Mouse (Mus musculus) neural tube, embryonic 10.5 days (tissue): ENCODE results near the gene Tlr4.

ENCODE experiments used
- DNase-seq: peaks from one replicate; pipeline ENCODE4 v3.0.0-alpha.2; 2017; ENCODE audit warnings: low spot score; ENCODE audit errors: extremely low spot score

Gene Tlr4

DNA sequence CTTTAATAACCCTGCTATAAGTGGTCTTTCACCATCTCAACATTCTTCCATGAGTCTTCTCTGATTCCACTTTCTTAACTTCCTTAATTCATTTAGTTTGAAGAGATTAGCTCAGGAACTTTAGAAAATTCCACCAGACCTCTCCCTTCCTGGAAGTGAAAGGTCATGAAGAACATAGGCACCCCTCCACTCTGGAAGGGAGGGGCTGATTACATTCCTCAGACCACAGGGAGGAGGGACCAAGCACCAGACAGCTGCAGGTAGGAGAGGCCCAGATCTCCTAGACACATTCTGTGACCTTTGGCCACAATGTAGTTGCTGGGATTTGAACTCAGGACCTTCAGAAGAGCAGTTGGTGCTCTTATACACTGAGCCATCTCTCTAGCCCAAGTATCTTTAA lies 72.7 kb downstream of the Tlr4 start:
- DNase-seq = no peak

DNA sequence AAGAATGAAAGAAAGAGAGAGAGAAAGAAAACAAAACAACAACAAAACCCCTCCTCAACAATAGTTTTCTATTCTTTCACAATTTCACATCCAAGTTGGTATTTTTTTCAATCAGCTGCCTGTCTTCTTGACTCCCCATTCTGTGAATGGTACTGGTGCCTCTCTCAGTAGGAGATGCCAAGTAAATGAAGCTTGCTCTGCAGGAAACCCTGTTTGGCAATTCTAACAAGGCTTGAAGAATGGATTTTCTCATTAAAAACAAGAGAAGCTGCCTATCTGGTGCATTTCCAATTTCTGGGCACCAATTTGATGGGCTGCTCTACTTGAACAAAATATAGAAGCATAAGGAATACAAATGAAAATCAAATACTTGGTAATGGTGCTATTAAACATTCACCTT lies 74.1 kb downstream of the Tlr4 start:
- DNase-seq = no peak

DNA sequence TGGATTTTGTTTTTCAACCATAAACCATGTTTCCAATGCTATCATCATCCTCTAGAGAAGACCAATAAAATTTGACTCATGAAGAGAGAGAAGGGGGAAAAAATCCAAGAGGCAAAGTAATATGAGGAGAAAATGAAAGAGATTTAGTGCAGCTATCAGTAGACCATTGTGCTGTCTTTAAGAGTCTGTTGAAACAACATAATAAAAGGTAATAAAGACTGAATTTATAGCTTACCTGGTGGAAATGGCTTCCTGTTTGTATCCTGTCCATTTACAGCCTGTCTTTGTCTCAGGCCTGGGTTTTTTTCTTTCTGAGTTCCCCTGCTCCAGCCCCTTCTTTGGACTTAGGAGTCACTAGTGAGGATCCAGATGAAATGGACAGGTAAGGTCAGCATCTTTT lies 81.0 kb downstream of the Tlr4 start:
- no peak for DNase-seq

DNA sequence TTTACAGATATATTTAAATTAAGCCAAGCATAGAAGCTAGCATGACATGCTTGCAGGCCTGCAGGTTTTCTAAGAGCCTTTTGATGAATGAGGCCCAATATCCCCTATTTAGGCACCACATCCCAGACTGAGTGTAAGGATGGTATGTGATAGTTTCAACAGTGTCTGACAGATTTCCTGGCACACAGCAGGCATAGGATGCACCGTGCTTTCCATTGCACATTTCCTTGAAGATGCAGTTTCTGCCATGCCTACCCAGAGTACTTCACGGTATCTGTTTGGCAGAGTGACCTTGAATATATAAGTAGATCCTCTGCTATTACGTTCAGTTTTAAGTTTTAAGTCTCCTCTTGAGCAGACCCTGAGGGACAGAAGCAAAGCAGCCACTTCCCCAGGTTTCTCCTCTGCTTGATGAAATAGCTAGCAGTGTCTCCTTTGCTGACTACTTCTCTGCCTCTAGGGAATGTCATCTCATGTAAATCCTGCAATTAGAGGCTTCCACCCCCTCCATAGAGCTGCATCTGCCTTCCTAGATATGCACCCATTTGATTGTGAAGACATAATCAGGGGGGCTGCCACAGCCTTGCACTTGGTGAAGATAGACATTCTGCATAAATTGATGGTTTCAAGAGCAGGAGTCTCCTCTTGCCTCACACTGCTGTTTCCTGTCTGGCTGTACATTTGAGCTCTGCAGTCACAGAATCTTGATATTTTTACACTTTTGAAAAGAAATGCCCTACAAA lies 92.4 kb downstream of the Tlr4 start:
- DNase-seq = no peak

DNA sequence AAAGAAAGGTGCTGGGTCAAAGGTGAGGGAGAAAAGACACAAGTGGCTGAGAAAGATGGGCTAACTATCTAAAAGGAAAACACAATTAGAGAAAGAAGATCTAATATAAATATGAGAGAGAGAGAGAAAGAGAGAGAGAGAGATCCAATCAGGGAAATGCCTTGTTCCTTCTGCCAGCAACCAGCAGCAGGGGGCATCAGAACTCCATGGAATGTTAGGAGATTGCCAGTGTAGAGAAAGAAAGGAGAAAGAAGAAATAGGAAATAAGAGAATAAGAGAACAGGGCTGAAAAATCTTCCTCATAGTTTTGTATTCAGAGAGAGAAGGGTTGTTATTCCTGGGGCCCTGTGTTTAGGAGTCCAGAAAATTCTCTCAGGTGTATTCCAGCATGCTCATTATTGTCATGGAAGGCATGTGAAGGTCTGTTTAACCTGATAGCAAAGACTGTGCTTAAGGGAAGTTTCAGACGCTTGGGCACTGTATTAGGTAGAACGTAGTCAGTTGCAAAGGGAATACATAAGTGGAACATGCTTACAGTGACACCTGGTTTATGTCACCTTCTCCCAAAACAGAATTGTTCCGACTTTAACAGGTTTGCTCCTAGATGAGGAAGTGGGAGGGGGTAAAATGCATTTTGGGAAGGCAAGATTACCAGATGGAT lies 96.4 kb downstream of the Tlr4 start:
- DNase-seq = peak; percentile 46

DNA sequence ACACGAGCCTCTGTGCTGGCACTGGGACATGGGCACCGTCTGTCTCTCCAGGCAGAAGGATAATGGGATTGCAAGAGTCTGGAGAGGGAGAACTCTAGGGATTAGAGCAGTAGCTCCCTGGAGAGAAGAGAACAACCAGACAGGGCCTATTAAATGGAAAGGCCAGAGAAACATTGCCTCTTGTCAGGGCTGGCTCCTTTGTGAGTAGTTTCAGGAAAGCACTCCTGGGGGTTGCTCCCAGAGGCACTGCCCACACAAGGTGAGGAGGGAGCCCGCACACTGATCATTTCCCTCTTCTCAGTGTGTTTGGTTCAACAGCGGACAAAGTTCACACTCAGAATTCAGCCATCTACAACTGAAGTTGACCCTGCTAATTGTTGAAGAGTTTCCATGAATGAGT lies 98.7 kb downstream of the Tlr4 start:
- no peak for DNase-seq

DNA sequence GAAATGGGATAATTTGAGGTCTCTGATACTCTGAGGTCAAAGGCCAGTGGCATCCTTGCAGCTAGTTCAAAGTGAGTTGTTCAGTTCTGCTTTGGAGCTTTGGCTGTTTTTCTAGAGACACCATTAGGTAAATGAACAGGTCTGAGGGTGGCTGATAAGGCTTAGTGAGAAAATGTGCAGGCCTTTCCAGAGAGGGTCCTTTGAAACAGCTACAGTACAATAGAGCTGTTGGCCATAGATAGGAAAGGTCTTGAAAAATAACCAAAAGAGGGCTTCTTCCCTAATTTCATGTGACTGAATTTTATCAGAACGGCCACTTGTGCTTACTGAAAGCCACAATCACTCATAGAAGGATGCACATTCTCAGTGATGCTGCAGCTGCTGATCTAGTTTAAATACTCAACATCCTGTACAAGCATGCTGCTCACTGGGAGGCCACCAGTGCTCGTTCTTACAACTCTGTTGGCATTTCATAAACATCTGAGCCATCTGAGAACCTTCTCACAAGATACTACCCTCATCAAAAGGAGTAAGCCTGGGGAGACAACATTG lies 100.2 kb downstream of the Tlr4 start:
- no peak for DNase-seq

DNA sequence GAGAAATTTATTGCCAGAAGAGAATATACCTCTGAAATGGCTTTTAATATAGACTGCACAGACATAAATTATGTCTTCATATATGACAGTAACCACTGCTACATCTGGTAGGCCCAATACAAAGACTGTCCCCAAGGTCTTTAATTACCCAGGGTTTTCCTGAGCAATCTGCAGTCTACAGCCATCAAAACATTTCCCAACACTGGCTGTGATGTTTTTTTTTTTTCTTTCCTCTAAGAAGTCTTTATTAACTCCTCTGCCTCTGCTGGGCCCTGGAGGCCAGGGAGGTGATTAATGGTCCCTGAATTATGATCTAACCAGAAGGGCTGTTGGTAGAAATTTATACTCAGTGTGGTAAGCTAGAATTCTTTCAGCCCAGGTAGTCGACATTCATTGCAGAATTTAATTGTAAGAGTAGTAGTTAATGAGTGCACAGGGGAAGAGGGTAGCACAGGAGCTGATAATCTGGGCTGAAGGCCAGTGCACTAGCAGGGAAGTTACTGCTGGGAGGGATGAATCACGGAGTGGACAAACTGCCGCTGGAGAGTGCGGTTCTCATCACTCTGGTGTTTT lies 111.2 kb downstream of the Tlr4 start:
- DNase-seq = no peak

DNA sequence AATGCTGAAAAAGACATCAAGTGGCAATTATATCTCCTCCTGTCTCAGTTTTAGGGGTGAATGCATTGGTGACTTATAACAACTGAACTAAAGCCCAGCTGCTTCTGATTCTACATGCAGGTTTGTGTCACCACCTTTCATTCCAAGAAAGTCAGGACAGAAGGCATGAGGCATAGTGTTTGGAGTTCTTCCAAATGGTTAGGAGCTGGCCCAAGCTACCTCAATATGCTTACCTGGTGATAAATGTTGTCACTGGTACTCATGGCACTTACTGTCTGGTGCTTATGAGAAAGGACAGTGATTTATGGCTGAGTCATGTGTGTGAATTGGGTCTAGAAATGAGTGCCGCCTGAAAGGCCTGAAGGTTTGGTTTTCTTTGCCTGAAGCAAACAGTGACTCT lies 114.5 kb downstream of the Tlr4 start:
- no peak for DNase-seq

DNA sequence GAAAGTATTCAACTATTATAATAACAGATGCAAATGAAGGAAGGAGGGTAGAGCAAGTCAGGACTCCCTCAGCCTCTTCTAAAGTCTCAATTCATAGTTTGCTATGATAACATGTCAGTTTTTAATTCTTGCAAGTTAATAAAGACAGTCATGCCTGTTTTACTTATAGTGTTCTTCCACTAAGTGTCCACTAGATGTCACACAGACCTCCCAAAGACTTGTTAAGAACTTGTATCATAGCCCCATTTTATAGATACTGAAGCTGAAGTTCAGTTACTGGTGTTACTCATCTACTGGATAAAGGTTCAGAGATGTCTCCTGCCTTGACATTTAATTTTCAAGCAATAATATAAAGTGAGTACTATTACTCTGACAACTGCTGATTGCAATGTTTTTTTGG lies 116.3 kb downstream of the Tlr4 start:
- no peak for DNase-seq

DNA sequence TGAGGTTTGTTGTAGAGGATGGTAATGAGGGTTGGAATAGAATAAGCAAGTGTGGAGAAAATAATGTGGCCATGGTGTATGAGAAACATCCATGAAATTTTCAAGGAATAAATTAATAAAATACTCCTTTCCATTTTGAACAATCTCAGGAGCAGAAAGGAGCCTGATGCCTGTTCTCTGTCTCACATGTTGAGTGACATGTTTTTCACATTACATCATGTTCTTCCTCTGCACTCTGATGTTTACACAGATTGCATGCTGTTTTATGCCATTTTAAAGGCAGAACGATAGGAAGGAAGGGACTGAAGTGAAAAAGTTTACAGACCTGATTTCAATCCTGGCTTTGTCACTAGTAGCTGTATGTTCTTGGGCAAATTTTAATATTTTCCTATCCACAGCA lies 120.3 kb downstream of the Tlr4 start:
- no peak for DNase-seq

DNA sequence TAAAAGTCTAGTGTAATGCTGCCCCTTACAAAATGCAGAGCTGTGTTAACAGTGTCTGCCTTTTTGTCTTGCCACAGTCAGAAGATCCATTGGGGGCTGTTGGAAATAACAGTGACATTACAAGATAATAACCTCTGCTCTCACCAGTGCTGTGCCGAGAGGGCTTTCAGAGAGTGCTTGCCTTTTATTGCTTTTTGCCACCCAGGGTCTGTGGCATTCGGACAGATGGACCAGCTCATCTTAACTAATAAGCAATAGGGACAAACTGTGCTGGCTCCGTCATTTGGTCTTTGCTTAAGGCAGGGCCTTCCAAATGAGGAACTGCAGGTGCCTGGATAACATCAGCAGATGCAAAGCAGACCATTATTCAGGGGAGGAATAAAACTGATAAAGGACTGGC lies 147.5 kb downstream of the Tlr4 start:
- DNase-seq = no peak
